8 mouse cellular contexts compared by ENCODE assay signal in the genomic region with DNA sequence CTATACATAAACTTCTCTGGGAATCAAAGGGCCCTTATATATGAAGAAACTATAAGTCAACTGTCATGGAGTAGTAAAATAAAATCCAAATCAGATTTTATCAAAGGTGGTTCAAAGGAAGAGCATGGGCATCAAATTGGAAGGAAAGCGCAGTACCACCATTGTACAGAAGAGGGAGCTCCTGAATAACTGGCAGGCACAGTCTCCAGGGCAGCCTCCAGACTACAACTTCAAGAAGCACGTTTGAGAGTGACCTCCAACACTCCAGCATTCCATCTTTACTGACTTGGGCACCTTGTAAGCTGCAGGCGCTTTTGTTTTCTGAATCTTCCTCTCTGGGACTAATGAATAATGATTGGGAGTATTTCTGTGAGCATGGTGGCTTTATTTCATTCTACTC. TPM values are rescaled to one million over a fixed set of nuclear protein-coding genes. Genes with fewer than 3 reads are reported as not detected.
DNase-seq lines count a peak whose midpoint lies in the region; ATAC-seq and TF ChIP-seq lines count a peak whose summit lies in the region.

No protein-coding gene starts in this region.

- no peaks in the 10 kb centered on the region for H3K4me1 ChIP-seq in liver, adult 2 months (ENCODE audit: control insufficient read depth, insufficient read depth, low read length)
- H3K4me1 ChIP-seq in liver, embryonic 11.5 days (replicated peaks; ENCODE audit: control insufficient read depth, insufficient read depth, low read length) = no peaks in the 10 kb centered on the region
- no peaks in the 10 kb centered on the region for H3K4me1 ChIP-seq in forebrain, embryonic 11.5 days (replicated peaks; ENCODE audit: control insufficient read depth, insufficient read depth, low read length)
- no peaks in the 10 kb centered on the region for H3K4me1 ChIP-seq in hindbrain, embryonic 14.5 days (replicated peaks; ENCODE audit: control insufficient read depth, insufficient read depth, low read length)

- H3K27me3 ChIP-seq in liver, adult 2 months (ENCODE audit: control insufficient read depth, insufficient read depth, low read length) = 0 out of 2 replicates have a peak, but pooled peaks cover 2% of the 10 kb centered on the region
- H3K27me3 ChIP-seq in liver, embryonic 11.5 days (replicated peaks; ENCODE audit: control insufficient read depth, insufficient read depth, low read length) = no peaks in the 10 kb centered on the region
- H3K27me3 ChIP-seq in forebrain, embryonic 11.5 days (ENCODE audit: control insufficient read depth, insufficient read depth, low read length) = no peaks in the 10 kb centered on the region
- no peaks in the 10 kb centered on the region for H3K27me3 ChIP-seq in hindbrain, embryonic 14.5 days (ENCODE audit: control insufficient read depth, insufficient read depth, low read length)

- no peak overlapping the region for H3K4me3 ChIP-seq in liver, adult 2 months (ENCODE audit: insufficient read depth, low read depth, low read length)
- H3K4me3 ChIP-seq in liver, embryonic 11.5 days (ENCODE audit: low read depth, low read length) = no peak overlapping the region
- no peak overlapping the region for H3K4me3 ChIP-seq in forebrain, embryonic 11.5 days (ENCODE audit: low read depth, low read length)
- no peak overlapping the region for H3K4me3 ChIP-seq in hindbrain, embryonic 14.5 days (replicated peaks; ENCODE audit: low read length)

- DNase-seq in liver, adult 2 months (ENCODE audit: extremely low read depth, low read depth, low spot score) = peak; percentile 37
- no peak for DNase-seq in liver, embryonic 11.5 days (ENCODE audit: low spot score)
- peak; percentile 54 for DNase-seq in brain, embryonic 18.5 days (ENCODE audit: low read depth, low spot score)
- peak; percentile 83 for DNase-seq in forebrain, embryonic 11.5 days (ENCODE audit: low spot score)
- peak; percentile 91 for DNase-seq in hindbrain, embryonic 14.5 days (ENCODE audit: low spot score)
- DNase-seq in left cerebral cortex, adult 8-10 months (ENCODE audit: low spot score in 2 of 2) = peak; percentile 34 to 41
- DNase-seq in neural tube, embryonic 10.5 days (ENCODE audit: extremely low spot score, low spot score) = peak; percentile 72
- peak; percentile 34 for DNase-seq in thymus, postnatal 14 days

- no peak overlapping the region for H3K4me2 ChIP-seq in liver, embryonic 11.5 days
- H3K4me2 ChIP-seq in forebrain, embryonic 11.5 days (ENCODE audit: low read depth, low read length, severe bottlenecking) = no peak overlapping the region
- H3K4me2 ChIP-seq in hindbrain, embryonic 14.5 days (replicated peaks) = no peak overlapping the region

- WGBS in liver, adult 2 months = 3% methylated on average over 3 of the region's 3 CpGs
- WGBS in liver, embryonic 11.5 days = 2% methylated on average over 3 of the region's 3 CpGs
- WGBS in forebrain, embryonic 11.5 days = 6% methylated on average over 3 of the region's 3 CpGs
- WGBS in hindbrain, embryonic 14.5 days = 6% methylated on average over 3 of the region's 3 CpGs

- no peak overlapping the region for H3K27ac ChIP-seq in liver, adult 2 months (replicated peaks; ENCODE audit: insufficient read depth, low read depth, low read length)
- H3K27ac ChIP-seq in liver, embryonic 11.5 days (ENCODE audit: low read depth, low read length) = no peak overlapping the region
- no peak overlapping the region for H3K27ac ChIP-seq in forebrain, embryonic 11.5 days (ENCODE audit: low read depth, low read length)
- H3K27ac ChIP-seq in hindbrain, embryonic 14.5 days = no peak overlapping the region

- peak; percentile 57; the same call in 1 of the 2 replicates for TF ChIP-seq CTCF in liver, adult 2 months (IDR thresholded peaks at IDR 0.05; ENCODE audit: low read depth, low read length)

- H3K9ac ChIP-seq in liver, adult 2 months (ENCODE audit: low read depth, low read length) = no peak overlapping the region
- H3K9ac ChIP-seq in liver, embryonic 11.5 days (ENCODE audit: low read depth, low read length) = no peak overlapping the region
- no peak overlapping the region for H3K9ac ChIP-seq in forebrain, embryonic 11.5 days (ENCODE audit: low read length)
- H3K9ac ChIP-seq in hindbrain, embryonic 14.5 days = no peak overlapping the region

- no peaks in the 10 kb centered on the region for H3K36me3 ChIP-seq in liver, adult 2 months (ENCODE audit: control insufficient read depth, insufficient read depth, low read length)
- H3K36me3 ChIP-seq in liver, embryonic 11.5 days (ENCODE audit: control insufficient read depth, insufficient read depth, low read length) = no peaks in the 10 kb centered on the region
- H3K36me3 ChIP-seq in forebrain, embryonic 11.5 days (ENCODE audit: control insufficient read depth, insufficient read depth, low read length) = no peaks in the 10 kb centered on the region
- H3K36me3 ChIP-seq in hindbrain, embryonic 14.5 days (replicated peaks; ENCODE audit: control insufficient read depth, insufficient read depth) = no peaks in the 10 kb centered on the region

- ATAC-seq in liver, embryonic 11.5 days (replicated peaks; ENCODE audit: low FRiP score) = no peak
- no peak for ATAC-seq in forebrain, embryonic 11.5 days (replicated peaks; ENCODE audit: low FRiP score)
- ATAC-seq in hindbrain, embryonic 14.5 days (ENCODE audit: low FRiP score) = no peak; the same call in 1 of the 2 replicates

- H3K9me3 ChIP-seq in liver, embryonic 11.5 days (ENCODE audit: control insufficient read depth, low read length) = no peaks in the 10 kb centered on the region
- no peaks in the 10 kb centered on the region for H3K9me3 ChIP-seq in forebrain, embryonic 11.5 days (ENCODE audit: control insufficient read depth, low read length)
- no peaks in the 10 kb centered on the region for H3K9me3 ChIP-seq in hindbrain, embryonic 14.5 days (ENCODE audit: control insufficient read depth, low read length)

- no peaks in the 10 kb centered on the region for H3K79me2 ChIP-seq in liver, adult 2 months (ENCODE audit: control insufficient read depth, insufficient read depth, low read length)

- no peak for TF ChIP-seq POLR2A in liver, adult 2 months (IDR thresholded peaks at IDR 0.05; ENCODE audit: extremely low read depth, insufficient read depth, low read length)

RNA-seq across cellular contexts. Expression of a gene that starts 34.5 kb away (rescaled TPM):
- total RNA-seq in liver, adult 2 months (2014; rRNA removed) = 0.60 and 0.65 TPM in 2 replicates
- 0.47 and 0.64 TPM in 2 replicates for polyA plus RNA-seq in liver, adult 2 months (2012; rRNA removed)
- polyA plus RNA-seq in liver, embryonic 11.5 days (2014; fragmentation: Nextera tagmentation; extraction: Ambion mirVana) = 1.6 and 2.1 TPM in 2 replicates
- polyA plus RNA-seq in forebrain, embryonic 11.5 days (2014; fragmentation: Nextera tagmentation; extraction: Ambion mirVana) = 4.5 and 4.8 TPM in 2 replicates
- polyA plus RNA-seq in hindbrain, embryonic 14.5 days (2014; fragmentation: Nextera tagmentation; extraction: Ambion mirVana) = 17.7 and 20.7 TPM in 2 replicates
- 100 to 1,000 TPM; 129 to 135 (median 132) TPM for total RNA-seq in left cerebral cortex, adult 8-10 months (2022)

RNA-seq across cellular contexts. Expression of a gene that starts 37.6 kb away (rescaled TPM):
- total RNA-seq in liver, adult 2 months (2014; rRNA removed) = 0.09 TPM in 1 of 2 replicates, not detected in the other
- polyA plus RNA-seq in liver, adult 2 months (2012; rRNA removed) = not detected in 2 replicates
- polyA plus RNA-seq in liver, embryonic 11.5 days (2014; fragmentation: Nextera tagmentation; extraction: Ambion mirVana) = not detected in 2 replicates
- polyA plus RNA-seq in forebrain, embryonic 11.5 days (2014; fragmentation: Nextera tagmentation; extraction: Ambion mirVana) = not detected in 2 replicates
- polyA plus RNA-seq in hindbrain, embryonic 14.5 days (2014; fragmentation: Nextera tagmentation; extraction: Ambion mirVana) = 0.36 TPM in 1 of 2 replicates, not detected in the other
- total RNA-seq in left cerebral cortex, adult 8-10 months (2022) = 1 to 10 TPM; 1.9 to 3.9 (median 3.0) TPM
